Mouse (Mus musculus) thymus, adult 2 months (tissue): ENCODE results near the gene Spats2l.

Experiments
- CTCF ChIP-seq: fragments of 200-500 bp; IDR thresholded peaks from 2 replicates; pipeline ENCODE4 v1.5.1; 2012; ENCODE audit warnings: mild to moderate bottlenecking, control low read depth, low read length, moderate library complexity, borderline replicate concordance; ENCODE audit not compliant: control insufficient read depth, poor library complexity, insufficient read depth; ENCODE audit errors: extremely low read depth
- POLR2A ChIP-seq: fragments of 200-500 bp; IDR thresholded peaks from 2 replicates; pipeline ENCODE4 v1.6.1; 2012; ENCODE audit warnings: mild to moderate bottlenecking, low read length, control low read depth, moderate library complexity; ENCODE audit not compliant: control insufficient read depth, poor library complexity, insufficient read depth; ENCODE audit errors: extremely low read depth

DNA sequence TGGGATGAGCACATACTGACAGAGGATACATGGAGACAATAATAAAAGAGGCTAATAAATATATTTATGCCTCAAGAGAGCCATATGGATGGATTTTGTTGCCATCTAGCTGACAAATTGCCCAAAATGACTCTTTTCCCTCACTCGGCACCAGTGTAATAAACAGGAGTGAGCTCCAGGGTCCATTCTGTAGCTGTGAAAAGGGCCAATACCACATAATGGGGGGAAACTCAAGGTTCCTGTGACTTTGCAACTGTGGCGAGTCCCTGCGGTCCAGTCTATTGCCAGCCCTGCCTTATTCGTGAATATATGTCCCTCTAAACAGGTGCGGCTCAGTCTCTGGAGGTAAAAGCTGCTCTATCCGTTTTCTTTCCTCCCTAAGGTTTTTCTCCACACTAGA is 137.6 kb downstream of the Spats2l start:
- TF ChIP-seq CTCF (no peak), POLR2A (no peak)
